Mouse (Mus musculus): ENCODE results near the gene Gm17416. TPM values are rescaled to one million over a fixed set of nuclear protein-coding genes. Genes with fewer than 3 reads are reported as not detected.

The Gm17416 gene
- not detected in 2 replicates for total RNA-seq (2017)

- no peak for ATAC-seq (ENCODE audit: extremely low read depth, insufficient number of reproducible peaks, low FRiP score, poor library complexity, severe bottlenecking)
Observed at GRCm38 (mm10) chr2:152569038-152569437, at the start of gene Gm17416. Gene Gm17416, plus strand, starts transcription at chr2:152569338.

- no peak for ATAC-seq (ENCODE audit: extremely low read depth, insufficient number of reproducible peaks, low FRiP score, poor library complexity, severe bottlenecking)
Observed at GRCm38 (mm10) chr2:152539944-152540710, 29.0 kb upstream of the Gm17416 start, which contains the start of gene Defb29. Gene Defb29, minus strand, starts transcription at chr2:152540098.

GRCm38 (mm10) chr2:152541979-152542378, 27.2 kb upstream of the Gm17416 start:
- no peak for ATAC-seq (ENCODE audit: extremely low read depth, insufficient number of reproducible peaks, low FRiP score, poor library complexity, severe bottlenecking)

- no peak for ATAC-seq (ENCODE audit: extremely low read depth, insufficient number of reproducible peaks, low FRiP score, poor library complexity, severe bottlenecking)
Observed at GRCm38 (mm10) chr2:152542897-152543296, 26.2 kb upstream of the Gm17416 start.

GRCm38 (mm10) chr2:152543478-152543877, 25.7 kb upstream of the Gm17416 start:
- ATAC-seq (ENCODE audit: extremely low read depth, insufficient number of reproducible peaks, low FRiP score, poor library complexity, severe bottlenecking): no peak

- no peak for ATAC-seq (ENCODE audit: extremely low read depth, insufficient number of reproducible peaks, low FRiP score, poor library complexity, severe bottlenecking)
Observed at GRCm38 (mm10) chr2:152544691-152545090, 24.4 kb upstream of the Gm17416 start.

- ATAC-seq (ENCODE audit: extremely low read depth, insufficient number of reproducible peaks, low FRiP score, poor library complexity, severe bottlenecking): no peak
Observed at GRCm38 (mm10) chr2:152548124-152548523, 21.0 kb upstream of the Gm17416 start.

GRCm38 (mm10) chr2:152553774-152554423, 15.2 kb upstream of the Gm17416 start:
- ATAC-seq (ENCODE audit: extremely low read depth, insufficient number of reproducible peaks, low FRiP score, poor library complexity, severe bottlenecking): no peak

- no peak for ATAC-seq (ENCODE audit: extremely low read depth, insufficient number of reproducible peaks, low FRiP score, poor library complexity, severe bottlenecking)
Observed at GRCm38 (mm10) chr2:152556655-152557054, 12.5 kb upstream of the Gm17416 start.

GRCm38 (mm10) chr2:152569881-152570280, 743 bp downstream of the Gm17416 start:
- ATAC-seq (ENCODE audit: extremely low read depth, insufficient number of reproducible peaks, low FRiP score, poor library complexity, severe bottlenecking): no peak

- no peak for ATAC-seq (ENCODE audit: extremely low read depth, insufficient number of reproducible peaks, low FRiP score, poor library complexity, severe bottlenecking)
Observed at GRCm38 (mm10) chr2:152570313-152570712, 1.2 kb downstream of the Gm17416 start.

- ATAC-seq (ENCODE audit: extremely low read depth, insufficient number of reproducible peaks, low FRiP score, poor library complexity, severe bottlenecking): no peak
Observed at GRCm38 (mm10) chr2:152572114-152572794, 3.1 kb downstream of the Gm17416 start, which contains the start of gene Defb21. Gene Defb21, plus strand, starts transcription at chr2:152572744.

GRCm38 (mm10) chr2:152573484-152573883, 4.3 kb downstream of the Gm17416 start:
- no peak for ATAC-seq (ENCODE audit: extremely low read depth, insufficient number of reproducible peaks, low FRiP score, poor library complexity, severe bottlenecking)

- ATAC-seq (ENCODE audit: extremely low read depth, insufficient number of reproducible peaks, low FRiP score, poor library complexity, severe bottlenecking): no peak
Observed at GRCm38 (mm10) chr2:152580107-152580506, 11.0 kb downstream of the Gm17416 start, which contains the start of gene Defb19. Gene Defb19, minus strand, starts transcription at chr2:152580312.

GRCm38 (mm10) chr2:152580612-152581011, 11.5 kb downstream of the Gm17416 start:
- no peak for ATAC-seq (ENCODE audit: extremely low read depth, insufficient number of reproducible peaks, low FRiP score, poor library complexity, severe bottlenecking)

GRCm38 (mm10) chr2:152586926-152587560, 17.9 kb downstream of the Gm17416 start:
- no peak for ATAC-seq (ENCODE audit: extremely low read depth, insufficient number of reproducible peaks, low FRiP score, poor library complexity, severe bottlenecking)

- no peak for ATAC-seq (ENCODE audit: extremely low read depth, insufficient number of reproducible peaks, low FRiP score, poor library complexity, severe bottlenecking)
Observed at GRCm38 (mm10) chr2:152588450-152588849, 19.3 kb downstream of the Gm17416 start.

- no peak for ATAC-seq (ENCODE audit: extremely low read depth, insufficient number of reproducible peaks, low FRiP score, poor library complexity, severe bottlenecking)
Observed at GRCm38 (mm10) chr2:152589021-152589420, 19.9 kb downstream of the Gm17416 start.

- no peak for ATAC-seq (ENCODE audit: extremely low read depth, insufficient number of reproducible peaks, low FRiP score, poor library complexity, severe bottlenecking)
Observed at GRCm38 (mm10) chr2:152599299-152599698, 30.2 kb downstream of the Gm17416 start, which contains the start of gene Defb45. Gene Defb45, minus strand, starts transcription at chr2:152599399.

Measured in neutrophil, adult 5-6 weeks (primary cell).